Mouse (Mus musculus) inflammation-experienced regulatory T-cells (primary cell): ENCODE results near the gene Msh5. TPM values are rescaled to one million over a fixed set of nuclear protein-coding genes. Genes with fewer than 3 reads are reported as not detected.

Source experiments
- polyA plus RNA-seq, 2 experiments: library from polyadenylated mRNA; unstranded; fragments of 100-300 nt; shearing (Covaris generic); gene quantifications; one replicate each; pipeline ENCODE4 v1.2.1; 2017

Gene Msh5
- 1 to 10 TPM; 2.9 to 3.2 TPM for polyA plus RNA-seq

GRCm38 (mm10) chr17:35046681-35047455 is at the start of gene Msh5:
TSS of gene Msh5 (minus strand) at chr17:35046745.

GRCm38 (mm10) chr17:35088825-35089644 is 42.5 kb upstream of the Msh5 start, which contains the start of gene Abhd16a:
TSS of gene Abhd16a (plus strand) at chr17:35089263.

GRCm38 (mm10) chr17:35085208-35085865 is 38.8 kb upstream of the Msh5 start, which contains the start of gene Ly6g6f:
TSS of gene Ly6g6f (minus strand) at chr17:35085610.

DNA sequence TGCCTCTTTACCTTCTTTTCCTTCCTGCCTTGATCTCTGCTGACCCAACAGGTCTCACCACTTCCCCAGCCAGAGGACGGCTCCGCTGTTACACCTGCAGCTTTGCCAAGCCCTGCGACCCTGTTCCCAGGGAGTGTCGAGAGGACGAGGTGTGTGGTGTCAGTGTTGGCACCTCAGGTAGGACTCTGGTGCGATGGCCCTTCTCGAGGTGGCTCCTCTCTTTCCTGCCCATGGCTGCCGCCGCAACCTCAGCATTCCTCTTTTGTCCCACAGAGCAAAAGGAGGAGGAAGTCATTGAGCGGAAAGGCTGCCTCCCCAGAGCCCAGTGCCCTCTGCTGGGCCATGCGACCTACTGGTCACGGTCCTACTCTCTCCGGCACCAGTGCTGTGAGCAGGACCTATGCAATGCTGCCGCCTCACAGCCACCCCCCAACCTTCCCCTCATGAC is 31.3 kb upstream of the Msh5 start, which contains the start of gene Ly6g6d:
Ly6g6d (minus strand) TSS at position 280 of the 448 bp plus-strand sequence.

GRCm38 (mm10) chr17:35076507-35077176 is 30.1 kb upstream of the Msh5 start, which contains the start of gene Ly6g6e:
TSS of gene Ly6g6e (plus strand) at chr17:35076902.

GRCm38 (mm10) chr17:35066084-35066483 is 19.5 kb upstream of the Msh5 start, which contains the start of gene Mpig6b:
TSS of gene Mpig6b (minus strand) at chr17:35066184.

GRCm38 (mm10) chr17:35064951-35065947 is 18.7 kb upstream of the Msh5 start, which contains the start of gene Ly6g6c:
TSS of gene Ly6g6c (plus strand) at chr17:35065388.

GRCm38 (mm10) chr17:35058911-35059892 is 12.7 kb upstream of the Msh5 start, which contains the start of gene Ddah2:
TSS of gene Ddah2 (plus strand) at chr17:35059035.

GRCm38 (mm10) chr17:35049561-35050016 is 3.0 kb upstream of the Msh5 start, which contains the start of gene Clic1:
TSS of gene Clic1 (plus strand) at chr17:35049966.

GRCm38 (mm10) chr17:35027277-35028068 is 19.1 kb downstream of the Msh5 start, which contains the start of gene Sapcd1:
TSS of gene Sapcd1 (minus strand) at chr17:35028016.

DNA sequence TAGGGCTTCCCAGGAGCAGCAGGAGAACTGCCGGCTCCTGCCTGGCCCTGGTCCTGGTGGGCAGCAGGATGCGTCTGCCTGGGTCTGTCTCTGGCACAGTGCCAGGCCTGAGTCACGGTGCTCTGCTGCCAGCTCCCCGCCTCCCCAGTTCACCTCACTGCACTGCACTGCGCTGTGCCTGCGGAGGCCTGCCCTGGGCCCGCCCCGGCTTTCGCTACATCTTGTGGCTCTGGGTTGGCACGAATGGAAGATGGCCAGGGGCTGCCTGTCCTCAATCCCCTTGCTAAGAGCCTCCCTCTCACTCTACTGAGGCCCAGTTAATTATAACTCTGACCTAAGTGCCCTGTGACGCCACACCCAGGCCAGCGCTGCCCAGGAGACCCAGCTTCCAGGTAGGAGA is 30.2 kb downstream of the Msh5 start, which contains the start of gene Vwa7:
Vwa7 (plus strand) TSS at position 204 of the 400 bp plus-strand sequence.

DNA sequence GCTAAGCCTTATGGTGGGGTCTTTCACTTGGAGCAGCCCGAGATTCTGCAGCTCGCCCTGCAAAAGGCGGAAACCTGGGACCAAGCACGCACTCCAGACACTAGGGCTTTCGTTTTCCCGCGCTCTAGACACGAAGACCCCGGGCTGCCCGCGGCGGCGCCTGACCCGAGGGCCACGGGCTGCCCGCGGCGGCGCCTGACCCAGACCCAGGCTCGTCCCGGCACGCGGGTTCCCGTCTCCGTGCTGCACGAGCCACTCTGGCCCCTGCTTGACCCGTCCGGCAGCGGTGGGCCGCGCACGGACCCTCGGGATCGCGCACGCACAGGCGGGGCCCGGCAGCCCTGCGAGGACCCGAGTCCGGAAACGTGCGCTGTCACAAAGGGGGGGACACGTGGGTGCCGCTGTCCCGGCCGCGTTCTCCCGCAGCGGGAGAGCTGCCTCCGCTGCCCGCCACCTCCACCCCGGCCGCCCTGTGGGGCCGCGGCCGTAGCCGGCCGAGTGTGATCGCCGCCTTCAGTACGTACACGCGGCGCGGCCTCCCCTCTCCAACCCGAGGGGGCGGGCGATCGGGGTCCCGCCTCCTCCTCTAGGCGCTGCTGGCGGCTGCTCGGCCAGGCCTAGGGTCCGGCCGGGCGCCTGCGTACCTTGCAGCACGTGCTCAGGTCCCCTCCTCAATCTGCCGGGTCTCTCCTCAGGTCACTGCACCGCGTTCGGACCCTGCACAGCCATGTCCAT is 45.7 kb downstream of the Msh5 start, which contains the start of gene Vars:
Vars (plus strand) TSS at position 271 of the 735 bp plus-strand sequence.

GRCm38 (mm10) chr17:34981690-34982180 is 64.8 kb downstream of the Msh5 start, which contains the start of gene Lsm2:
TSS of gene Lsm2 (plus strand) at chr17:34981862.

